Mouse (Mus musculus) bone marrow macrophage, adult 2 months (primary cell): ENCODE data around the gene Rell1.

Experiments used
- CTCF ChIP-seq: IDR thresholded peaks from 2 replicates; pipeline ENCODE4 v1.5.1; 2012; ENCODE audit warnings: low read depth, mild to moderate bottlenecking, low read length, moderate library complexity
- POLR2A ChIP-seq: IDR thresholded peaks from 2 replicates; pipeline ENCODE4 v1.6.1; 2012; ENCODE audit warnings: mild to moderate bottlenecking, low read depth, low read length, borderline replicate concordance

DNA sequence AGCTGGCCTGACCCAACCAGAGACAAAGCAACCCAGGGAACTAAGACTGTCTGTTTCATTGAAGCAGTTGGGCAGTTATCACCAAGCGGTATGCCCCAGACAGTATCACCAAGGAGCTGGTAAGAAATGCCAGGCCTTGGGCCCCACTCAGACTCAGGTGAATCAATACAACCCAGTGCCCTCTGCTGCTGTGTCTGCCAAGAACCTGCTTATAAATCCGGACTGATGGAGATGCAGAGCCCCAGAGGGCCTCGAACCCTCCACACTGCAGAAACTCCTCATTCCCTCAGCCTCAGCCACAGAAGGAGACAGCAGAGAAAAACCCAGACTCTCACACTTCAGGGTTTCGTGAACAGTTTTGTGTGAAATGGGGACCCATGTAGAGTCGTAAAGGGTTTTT, 82.4 kb downstream of the Rell1 start:
- TF ChIP-seq CTCF (no peak), POLR2A (no peak)
